Mouse (Mus musculus) hindbrain, embryonic 15.5 days (tissue): ENCODE data around the gene Ccdc34. TPM values are rescaled to one million over a fixed set of nuclear protein-coding genes. Genes with fewer than 3 reads are reported as not detected.

ENCODE experiments used
- ATAC-seq: fragments of 200-750 bp; cut with Nextera tagmentation; 2 replicates; pipeline ENCODE4 v1.8.0; 2017; ENCODE audit warnings: low read depth, moderate number of reproducible peaks, moderate TSS enrichment; ENCODE audit not compliant: low FRiP score
- H3K27ac ChIP-seq: fragments of 300-500 bp; sonication (generic); replicated peaks from 2 replicates; pipeline ENCODE4 v1.5.1; 2015; ENCODE audit warnings: mild to moderate bottlenecking, inconsistent platforms
- H3K27me3 ChIP-seq: fragments of 300-500 bp; sonication (generic); 2 replicates; pipeline ENCODE4 v1.6.1; 2015; ENCODE audit warnings: control low read depth, inconsistent platforms
- H3K36me3 ChIP-seq: fragments of 300-500 bp; sonication (generic); 2 replicates; pipeline ENCODE4 v1.6.1; 2015; ENCODE audit warnings: control low read depth, inconsistent platforms
- H3K4me1 ChIP-seq: fragments of 300-500 bp; sonication (generic); replicated peaks from 2 replicates; pipeline ENCODE4 v1.6.1; 2015; ENCODE audit warnings: control low read depth, inconsistent platforms
- H3K4me2 ChIP-seq: fragments of 300-500 bp; sonication (generic); 2 replicates; pipeline ENCODE4 v1.6.1; 2015; ENCODE audit warnings: moderate library complexity, mild to moderate bottlenecking, inconsistent platforms
- H3K4me3 ChIP-seq: fragments of 300-500 bp; sonication (generic); 2 replicates; pipeline ENCODE4 v1.5.1; 2015; ENCODE audit warnings: mild to moderate bottlenecking, inconsistent platforms
- H3K9ac ChIP-seq: fragments of 300-500 bp; sonication (generic); 2 replicates; pipeline ENCODE4 v1.6.1; 2015; ENCODE audit warnings: inconsistent platforms
- H3K9me3 ChIP-seq: fragments of 300-500 bp; sonication (generic); 2 replicates; pipeline ENCODE4 v1.6.1; 2016; ENCODE audit warnings: control low read depth, inconsistent platforms
- WGBS: fragments of 180-500 bp; shearing (Covaris S2); methylation state at CpG from one replicate; pipeline ENCODE4 v1.1.7; 2015; 5-methylcytosine and 5-hydroxymethylcytosine counted together
- polyA plus RNA-seq: library from polyadenylated mRNA; unstranded; fragments of >200 nt; fragmentation: Nextera tagmentation; extraction: Ambion mirVana; gene quantifications from 2 replicates; pipeline ENCODE4 v1.2.1, GENCODE M21; 2015

The Ccdc34 gene
- polyA plus RNA-seq, 1 experiment from 2014 or later: 29.5 TPM

GRCm38 (mm10) chr2:110188696-110189397 lies 171.2 kb downstream of the Ccdc34 start:
- Histone ChIP-seq H3K4me1 (peaks cover 14% of the 10 kb centered on the region), H3K9ac (no peak overlapping the region), H3K4me3 (no peak overlapping the region), H3K27ac (no peak overlapping the region), H3K36me3 (no peaks in the 10 kb centered on the region), H3K9me3 (no peaks in the 10 kb centered on the region), H3K27me3 (no peaks in the 10 kb centered on the region), H3K4me2 (no peak overlapping the region)
- ATAC-seq: no peak
- WGBS: 87% methylated on average over 4 of the region's 4 CpGs

- no peak overlapping the region for H3K9ac ChIP-seq
- peaks cover 14% of the 10 kb centered on the region for H3K4me1 ChIP-seq
- no peaks in the 10 kb centered on the region for H3K27me3 ChIP-seq
- no peak for ATAC-seq
- no peaks in the 10 kb centered on the region for H3K36me3 ChIP-seq
- no peak overlapping the region for H3K4me2 ChIP-seq
- H3K27ac ChIP-seq: no peak overlapping the region
- 93% methylated on average over 2 of the region's 2 CpGs for WGBS
- no peak overlapping the region for H3K4me3 ChIP-seq
- no peaks in the 10 kb centered on the region for H3K9me3 ChIP-seq
Observed at GRCm38 (mm10) chr2:110190416-110190815, 172.8 kb downstream of the Ccdc34 start.

- 66% methylated on average over 4 of the region's 4 CpGs for WGBS
- ATAC-seq: no peak
- peaks cover 14% of the 10 kb centered on the region for H3K4me1 ChIP-seq
- H3K4me3 ChIP-seq: no peak overlapping the region
- H3K9me3 ChIP-seq: no peaks in the 10 kb centered on the region
- no peaks in the 10 kb centered on the region for H3K27me3 ChIP-seq
- H3K36me3 ChIP-seq: no peaks in the 10 kb centered on the region
- no peak overlapping the region for H3K4me2 ChIP-seq
- H3K9ac ChIP-seq: no peak overlapping the region
- H3K27ac ChIP-seq: no peak overlapping the region
Observed at GRCm38 (mm10) chr2:110191186-110191690, 173.6 kb downstream of the Ccdc34 start.

GRCm38 (mm10) chr2:110191965-110192701 lies 174.5 kb downstream of the Ccdc34 start:
- Histone ChIP-seq H3K36me3 (no peaks in the 10 kb centered on the region), H3K4me1 (peaks cover 14% of the 10 kb centered on the region), H3K27me3 (no peaks in the 10 kb centered on the region), H3K4me3 (no peak overlapping the region), H3K9ac (no peak overlapping the region), H3K9me3 (no peaks in the 10 kb centered on the region), H3K27ac (no peak overlapping the region), H3K4me2 (peak overlapping the region; percentile 40)
- ATAC-seq: peak; percentile 63; the same call in 1 of the 2 replicates
- 10% methylated on average over 15 of the region's 15 CpGs for WGBS

- Histone ChIP-seq H3K27me3 (no peaks in the 10 kb centered on the region), H3K4me3 (no peak overlapping the region), H3K36me3 (no peaks in the 10 kb centered on the region), H3K4me2 (peak overlapping the region; percentile 40), H3K9ac (no peak overlapping the region), H3K9me3 (no peaks in the 10 kb centered on the region), H3K4me1 (peaks cover 14% of the 10 kb centered on the region), H3K27ac (no peak overlapping the region)
- 28% methylated on average over 3 of the region's 3 CpGs for WGBS
- ATAC-seq: 0 out of 2 replicates have a peak, but pooled peaks have one; percentile 48
Observed at GRCm38 (mm10) chr2:110192702-110193312, 175.2 kb downstream of the Ccdc34 start.

- H3K9ac ChIP-seq: no peak overlapping the region
- 83% methylated on average over 2 of the region's 2 CpGs for WGBS
- peaks cover 14% of the 10 kb centered on the region for H3K4me1 ChIP-seq
- no peaks in the 10 kb centered on the region for H3K36me3 ChIP-seq
- ATAC-seq: no peak
- no peak overlapping the region for H3K4me3 ChIP-seq
- no peak overlapping the region for H3K27ac ChIP-seq
- no peaks in the 10 kb centered on the region for H3K27me3 ChIP-seq
- H3K4me2 ChIP-seq: no peak overlapping the region
- H3K9me3 ChIP-seq: no peaks in the 10 kb centered on the region
Observed at GRCm38 (mm10) chr2:110196551-110196950, 178.9 kb downstream of the Ccdc34 start.

GRCm38 (mm10) chr2:110199648-110200047 lies 182.0 kb downstream of the Ccdc34 start:
- H3K36me3 ChIP-seq: no peaks in the 10 kb centered on the region
- H3K9ac ChIP-seq: no peak overlapping the region
- H3K9me3 ChIP-seq: no peaks in the 10 kb centered on the region
- WGBS: 61% methylated on average over 1 of the region's 1 CpGs
- peaks cover 1% of the 10 kb centered on the region; the same call in 1 of the 2 replicates for H3K4me1 ChIP-seq
- ATAC-seq: no peak
- no peak overlapping the region for H3K4me3 ChIP-seq
- no peak overlapping the region for H3K4me2 ChIP-seq
- no peaks in the 10 kb centered on the region for H3K27me3 ChIP-seq
- H3K27ac ChIP-seq: no peak overlapping the region

GRCm38 (mm10) chr2:110201770-110202169 lies 184.2 kb downstream of the Ccdc34 start:
- no peaks in the 10 kb centered on the region for H3K36me3 ChIP-seq
- H3K27ac ChIP-seq: no peak overlapping the region
- H3K27me3 ChIP-seq: no peaks in the 10 kb centered on the region
- no peaks in the 10 kb centered on the region for H3K9me3 ChIP-seq
- ATAC-seq: no peak
- H3K4me1 ChIP-seq: peaks cover 4% of the 10 kb centered on the region; the same call in 1 of the 2 replicates
- no peak overlapping the region for H3K9ac ChIP-seq
- no peak overlapping the region for H3K4me3 ChIP-seq
- H3K4me2 ChIP-seq: no peak overlapping the region
- WGBS: 90% methylated on average over 4 of the region's 4 CpGs

- Histone ChIP-seq H3K36me3 (no peaks in the 10 kb centered on the region), H3K4me1 (peaks cover 4% of the 10 kb centered on the region; the same call in 1 of the 2 replicates), H3K9me3 (no peaks in the 10 kb centered on the region), H3K4me2 (no peak overlapping the region), H3K9ac (no peak overlapping the region), H3K4me3 (no peak overlapping the region), H3K27ac (no peak overlapping the region), H3K27me3 (no peaks in the 10 kb centered on the region)
- ATAC-seq: no peak
- 68% methylated on average over 13 of the region's 13 CpGs for WGBS
Observed at GRCm38 (mm10) chr2:110202716-110203497, 185.3 kb downstream of the Ccdc34 start.

GRCm38 (mm10) chr2:110204169-110204568 lies 186.6 kb downstream of the Ccdc34 start:
- WGBS: 69% methylated on average over 4 of the region's 4 CpGs
- ATAC-seq: no peak

GRCm38 (mm10) chr2:110204705-110205318 lies 187.2 kb downstream of the Ccdc34 start:
- Histone ChIP-seq H3K9me3 (no peaks in the 10 kb centered on the region), H3K9ac (no peak overlapping the region), H3K4me3 (no peak overlapping the region), H3K4me1 (peaks cover 4% of the 10 kb centered on the region; the same call in 1 of the 2 replicates), H3K27me3 (no peaks in the 10 kb centered on the region), H3K27ac (no peak overlapping the region), H3K4me2 (peak overlapping the region; percentile 35), H3K36me3 (no peaks in the 10 kb centered on the region)
- peak; percentile 75; the same call in 1 of the 2 replicates for ATAC-seq
- 11% methylated on average over 14 of the region's 14 CpGs for WGBS

More at GRCm38 (mm10) chr2:110204169-110204568, 186.6 kb downstream of the Ccdc34 start:
- no peaks in the 10 kb centered on the region for H3K36me3 ChIP-seq
- H3K4me1 ChIP-seq: peaks cover 4% of the 10 kb centered on the region; the same call in 1 of the 2 replicates
- no peak overlapping the region for H3K27ac ChIP-seq
- no peaks in the 10 kb centered on the region for H3K27me3 ChIP-seq
- no peak overlapping the region for H3K9ac ChIP-seq
- no peak overlapping the region for H3K4me2 ChIP-seq
- no peaks in the 10 kb centered on the region for H3K9me3 ChIP-seq
- H3K4me3 ChIP-seq: no peak overlapping the region
